Mouse (Mus musculus) MEL (cell line): ENCODE results near the gene Dvl2.

Source experiments
- CTCF ChIP-seq, 3 experiments: IDR thresholded peaks in 2 of 3; conservative IDR thresholded peaks in 1 of 3; 2 replicates each; pipeline ENCODE4 v1.5.1; 2011 to 2012; ENCODE audit warnings: low read length in 3 of 3, low read depth in 2 of 3, mild to moderate bottlenecking in 2 of 3, improper control_type of control experiment in 1 of 3, inconsistent platforms in 1 of 3, mixed read lengths in 1 of 3, moderate library complexity in 1 of 3; ENCODE audit not compliant: control insufficient read depth in 1 of 3, insufficient read depth in 1 of 3, poor library complexity in 1 of 3, severe bottlenecking in 1 of 3
- EP300 ChIP-seq, 2 experiments: IDR thresholded peaks; 2 replicates each; pipeline ENCODE4 v1.6.1; 2011; ENCODE audit warnings: improper control_type of control experiment in 2 of 2, low read length in 2 of 2, low read depth in 1 of 2, mild to moderate bottlenecking in 1 of 2
- JUND ChIP-seq: IDR thresholded peaks from 2 replicates; pipeline ENCODE4 v1.6.1; 2011; ENCODE audit warnings: low read depth, mild to moderate bottlenecking, improper control_type of control experiment, low read length
- POLR2A ChIP-seq, 2 experiments: IDR thresholded peaks; 2 replicates each; pipeline ENCODE4 v1.6.1; 2011 to 2012; ENCODE audit warnings: low read length in 2 of 2, mild to moderate bottlenecking in 2 of 2, control low read depth in 1 of 2, improper control_type of control experiment in 1 of 2, low read depth in 1 of 2, moderate library complexity in 1 of 2; ENCODE audit not compliant: control insufficient read depth in 1 of 2, insufficient read depth in 1 of 2, poor library complexity in 1 of 2
- POLR2AphosphoS2 ChIP-seq: IDR thresholded peaks from 2 replicates; pipeline ENCODE4 v1.6.1; 2011; ENCODE audit warnings: low read length, improper control_type of control experiment
- TAL1 ChIP-seq: IDR thresholded peaks from 2 replicates; pipeline ENCODE4 v1.6.1; 2012; ENCODE audit warnings: mild to moderate bottlenecking, inconsistent platforms, low read length, moderate library complexity, mixed read lengths

- no peak for TF ChIP-seq CTCF (IDR thresholded peaks at IDR 0.05 in 2 of 3, conservative IDR thresholded peaks at IDR 0.05 in 1 of 3; ENCODE audit: control insufficient read depth in 1 of 3, insufficient read depth in 1 of 3, low read depth in 2 of 3, low read length in 3 of 3, poor library complexity in 1 of 3, severe bottlenecking in 1 of 3)
- no peak for TF ChIP-seq TAL1
- no peak for TF ChIP-seq POLR2AphosphoS2
- TF ChIP-seq EP300 (IDR thresholded peaks at IDR 0.05; ENCODE audit: low read depth in 1 of 2, low read length in 2 of 2) = no peak
- no peak for TF ChIP-seq POLR2A (IDR thresholded peaks at IDR 0.05; ENCODE audit: control insufficient read depth in 1 of 2, insufficient read depth in 1 of 2, low read depth in 1 of 2, low read length in 2 of 2, poor library complexity in 1 of 2)
- no peak for TF ChIP-seq JUND
Observed at GRCm38 (mm10) chr11:70029829-70030550, 29.6 kb downstream of the Dvl2 start.
